Mouse (Mus musculus) midbrain, embryonic 12.5 days (tissue): Measurements from ENCODE around the gene Car10. TPM values are rescaled to one million over a fixed set of nuclear protein-coding genes. Genes with fewer than 3 reads are reported as not detected.

Experiments
- ATAC-seq: fragments of 200-750 bp; cut with Nextera tagmentation; 2 replicates; pipeline ENCODE4 v1.8.0; 2017; ENCODE audit warnings: low read depth, moderate TSS enrichment, moderate library complexity; ENCODE audit not compliant: low FRiP score
- H3K27ac ChIP-seq: fragments of 300-500 bp; sonication (generic); replicated peaks from 2 replicates; pipeline ENCODE4 v1.5.1; 2016; ENCODE audit warnings: mild to moderate bottlenecking
- H3K27me3 ChIP-seq: fragments of 300-500 bp; sonication (generic); 2 replicates; pipeline ENCODE4 v1.6.1; 2016; ENCODE audit warnings: mild to moderate bottlenecking
- H3K36me3 ChIP-seq: fragments of 300-500 bp; sonication (generic); 2 replicates; pipeline ENCODE4 v1.6.1; 2016
- H3K4me1 ChIP-seq: fragments of 300-500 bp; sonication (generic); 2 replicates; pipeline ENCODE4 v1.6.1; 2016
- H3K4me2 ChIP-seq: fragments of 300-500 bp; sonication (generic); replicated peaks from 2 replicates; pipeline ENCODE4 v1.6.1; 2016; ENCODE audit warnings: mild to moderate bottlenecking, moderate library complexity
- H3K4me3 ChIP-seq: fragments of 300-500 bp; sonication (generic); 2 replicates; pipeline ENCODE4 v1.5.1; 2016; ENCODE audit warnings: mild to moderate bottlenecking
- H3K9ac ChIP-seq: fragments of 300-500 bp; sonication (generic); replicated peaks from 2 replicates; pipeline ENCODE4 v1.6.1; 2016; ENCODE audit warnings: mild to moderate bottlenecking, moderate library complexity
- H3K9me3 ChIP-seq: fragments of 300-500 bp; sonication (generic); 2 replicates; pipeline ENCODE4 v1.6.1; 2016; ENCODE audit warnings: mild to moderate bottlenecking
- WGBS: fragments of 180-500 bp; shearing (Covaris S2); methylation state at CpG from one replicate; pipeline ENCODE4 v1.1.7; 2016; 5-methylcytosine and 5-hydroxymethylcytosine counted together
- polyA plus RNA-seq: library from polyadenylated mRNA; unstranded; fragments of >200 nt; fragmentation: Nextera tagmentation; extraction: Ambion mirVana; gene quantifications from 2 replicates; pipeline ENCODE4 v1.2.1, GENCODE M21; 2016

Gene Car10
- polyA plus RNA-seq, 1 experiment from 2014 or later = 4.6 TPM

- no peak for ATAC-seq
- H3K27me3 ChIP-seq = peaks cover 45% of the 10 kb centered on the region
- 60% methylated on average over 3 of the region's 3 CpGs for WGBS
- H3K36me3 ChIP-seq = no peaks in the 10 kb centered on the region
- H3K4me3 ChIP-seq = no peak overlapping the region
- H3K27ac ChIP-seq = no peak overlapping the region
- H3K9ac ChIP-seq = no peak overlapping the region
- peaks cover 16% of the 10 kb centered on the region for H3K4me1 ChIP-seq
- H3K9me3 ChIP-seq = no peaks in the 10 kb centered on the region
- H3K4me2 ChIP-seq = no peak overlapping the region
These were observed 5.4 kb downstream of the Car10 start for GRCm38 (mm10) chr11:93103101-93103815.

- no peaks in the 10 kb centered on the region for H3K9me3 ChIP-seq
- H3K36me3 ChIP-seq = no peaks in the 10 kb centered on the region
- H3K27me3 ChIP-seq = no peaks in the 10 kb centered on the region
- 90% methylated on average over 1 of the region's 1 CpGs for WGBS
- no peak overlapping the region for H3K27ac ChIP-seq
- H3K4me3 ChIP-seq = no peak overlapping the region
- ATAC-seq = no peak
- H3K9ac ChIP-seq = no peak overlapping the region
- no peaks in the 10 kb centered on the region for H3K4me1 ChIP-seq
- H3K4me2 ChIP-seq = no peak overlapping the region
These were observed 11.6 kb downstream of the Car10 start for GRCm38 (mm10) chr11:93109451-93109850.

GRCm38 (mm10) chr11:93120766-93121415 lies 23.1 kb downstream of the Car10 start:
- ATAC-seq = no peak
- 75% methylated on average over 10 of the region's 10 CpGs for WGBS
- H3K9me3 ChIP-seq = no peaks in the 10 kb centered on the region

GRCm38 (mm10) chr11:93123691-93124090 lies 25.9 kb downstream of the Car10 start:
- Histone ChIP-seq H3K36me3 (no peaks in the 10 kb centered on the region), H3K4me3 (no peak overlapping the region), H3K27ac (no peak overlapping the region), H3K9me3 (no peaks in the 10 kb centered on the region), H3K9ac (no peak overlapping the region), H3K4me2 (no peak overlapping the region), H3K27me3 (no peaks in the 10 kb centered on the region), H3K4me1 (no peaks in the 10 kb centered on the region)
- ATAC-seq = no peak
- WGBS = 80% methylated on average over 4 of the region's 4 CpGs

More at GRCm38 (mm10) chr11:93120766-93121415, 23.1 kb downstream of the Car10 start:
- H3K4me1 ChIP-seq = no peaks in the 10 kb centered on the region
- no peak overlapping the region for H3K9ac ChIP-seq
- no peak overlapping the region for H3K27ac ChIP-seq
- no peak overlapping the region for H3K4me2 ChIP-seq
- no peaks in the 10 kb centered on the region for H3K27me3 ChIP-seq
- no peaks in the 10 kb centered on the region for H3K36me3 ChIP-seq
- H3K4me3 ChIP-seq = no peak overlapping the region

- Histone ChIP-seq H3K4me1 (no peaks in the 10 kb centered on the region), H3K27ac (no peak overlapping the region), H3K9me3 (no peaks in the 10 kb centered on the region), H3K4me3 (no peak overlapping the region), H3K9ac (no peak overlapping the region), H3K27me3 (no peaks in the 10 kb centered on the region), H3K4me2 (no peak overlapping the region), H3K36me3 (no peaks in the 10 kb centered on the region)
- WGBS = 92% methylated on average over 3 of the region's 3 CpGs
- no peak for ATAC-seq
These were observed 28.6 kb downstream of the Car10 start for GRCm38 (mm10) chr11:93126466-93126865.

- 80% methylated on average over 2 of the region's 2 CpGs for WGBS
- no peak for ATAC-seq
- H3K36me3 ChIP-seq = no peaks in the 10 kb centered on the region
These were observed 30.7 kb downstream of the Car10 start for GRCm38 (mm10) chr11:93128481-93128880.

GRCm38 (mm10) chr11:93137841-93138240 lies 40.0 kb downstream of the Car10 start:
- no peak overlapping the region for H3K4me2 ChIP-seq
- no peak overlapping the region for H3K4me3 ChIP-seq
- H3K27me3 ChIP-seq = no peaks in the 10 kb centered on the region
- no peak overlapping the region for H3K27ac ChIP-seq
- 93% methylated on average over 1 of the region's 1 CpGs for WGBS
- H3K9ac ChIP-seq = no peak overlapping the region
- H3K9me3 ChIP-seq = no peaks in the 10 kb centered on the region
- H3K4me1 ChIP-seq = no peaks in the 10 kb centered on the region
- no peaks in the 10 kb centered on the region for H3K36me3 ChIP-seq
- no peak for ATAC-seq

More at GRCm38 (mm10) chr11:93128481-93128880, 30.7 kb downstream of the Car10 start:
- Histone ChIP-seq H3K27ac (no peak overlapping the region), H3K27me3 (no peaks in the 10 kb centered on the region), H3K4me3 (no peak overlapping the region), H3K9me3 (no peaks in the 10 kb centered on the region), H3K4me1 (no peaks in the 10 kb centered on the region), H3K9ac (no peak overlapping the region), H3K4me2 (no peak overlapping the region)

GRCm38 (mm10) chr11:93141727-93142126 lies 43.9 kb downstream of the Car10 start:
- no peak overlapping the region for H3K9ac ChIP-seq
- ATAC-seq = no peak
- H3K4me3 ChIP-seq = no peak overlapping the region
- no peaks in the 10 kb centered on the region for H3K27me3 ChIP-seq
- H3K4me1 ChIP-seq = no peaks in the 10 kb centered on the region
- H3K27ac ChIP-seq = no peak overlapping the region
- WGBS = 83% methylated on average over 1 of the region's 1 CpGs
- no peaks in the 10 kb centered on the region for H3K9me3 ChIP-seq
- no peak overlapping the region for H3K4me2 ChIP-seq
- H3K36me3 ChIP-seq = no peaks in the 10 kb centered on the region

- no peaks in the 10 kb centered on the region for H3K27me3 ChIP-seq
- H3K4me1 ChIP-seq = no peaks in the 10 kb centered on the region
- no peaks in the 10 kb centered on the region for H3K36me3 ChIP-seq
- H3K27ac ChIP-seq = no peak overlapping the region
- H3K9ac ChIP-seq = no peak overlapping the region
- no peak overlapping the region for H3K4me3 ChIP-seq
- WGBS = 14% methylated on average over 2 of the region's 2 CpGs
- H3K4me2 ChIP-seq = no peak overlapping the region
- no peak for ATAC-seq
- H3K9me3 ChIP-seq = no peaks in the 10 kb centered on the region
These were observed 46.7 kb downstream of the Car10 start for GRCm38 (mm10) chr11:93144544-93144943.

- Histone ChIP-seq H3K27ac (no peak overlapping the region), H3K9ac (no peak overlapping the region), H3K4me3 (no peak overlapping the region), H3K36me3 (no peaks in the 10 kb centered on the region), H3K9me3 (no peaks in the 10 kb centered on the region), H3K4me2 (no peak overlapping the region), H3K4me1 (no peaks in the 10 kb centered on the region), H3K27me3 (no peaks in the 10 kb centered on the region)
- WGBS = 68% methylated on average over 3 of the region's 3 CpGs
- no peak for ATAC-seq
These were observed 57.1 kb downstream of the Car10 start for GRCm38 (mm10) chr11:93154910-93155309.

GRCm38 (mm10) chr11:93172430-93172829 lies 74.6 kb downstream of the Car10 start:
- Histone ChIP-seq H3K4me2 (no peak overlapping the region), H3K4me3 (no peak overlapping the region), H3K27me3 (no peaks in the 10 kb centered on the region), H3K9me3 (no peaks in the 10 kb centered on the region), H3K9ac (no peak overlapping the region), H3K27ac (no peak overlapping the region), H3K4me1 (no peaks in the 10 kb centered on the region), H3K36me3 (no peaks in the 10 kb centered on the region)
- no peak for ATAC-seq

- ATAC-seq = no peak
- Histone ChIP-seq H3K4me2 (no peak overlapping the region), H3K27ac (no peak overlapping the region), H3K27me3 (no peaks in the 10 kb centered on the region), H3K9ac (no peak overlapping the region), H3K36me3 (no peaks in the 10 kb centered on the region), H3K4me3 (no peak overlapping the region), H3K9me3 (no peaks in the 10 kb centered on the region), H3K4me1 (no peaks in the 10 kb centered on the region)
- 93% methylated on average over 1 of the region's 1 CpGs for WGBS
These were observed 75.9 kb downstream of the Car10 start for GRCm38 (mm10) chr11:93173533-93174308.
